Mouse (Mus musculus) kidney, adult 18-20 months (tissue): ENCODE measurements at regions not wholly inside any gene's neighbourhood (a gene's known extent, or its start where the extent isn't known, plus 50 kb on each side); places are given as distances from the start of the nearest gene placed in this dataset.
"Not testable (repeated sequence)": the region's sequence is repeated elsewhere in the genome, so short reads cannot be mapped to it uniquely, and the experiment has no call there.

ENCODE experiments used
- DNase-seq: peaks from one replicate; pipeline ENCODE4 v3.0.0; 2021

DNA sequence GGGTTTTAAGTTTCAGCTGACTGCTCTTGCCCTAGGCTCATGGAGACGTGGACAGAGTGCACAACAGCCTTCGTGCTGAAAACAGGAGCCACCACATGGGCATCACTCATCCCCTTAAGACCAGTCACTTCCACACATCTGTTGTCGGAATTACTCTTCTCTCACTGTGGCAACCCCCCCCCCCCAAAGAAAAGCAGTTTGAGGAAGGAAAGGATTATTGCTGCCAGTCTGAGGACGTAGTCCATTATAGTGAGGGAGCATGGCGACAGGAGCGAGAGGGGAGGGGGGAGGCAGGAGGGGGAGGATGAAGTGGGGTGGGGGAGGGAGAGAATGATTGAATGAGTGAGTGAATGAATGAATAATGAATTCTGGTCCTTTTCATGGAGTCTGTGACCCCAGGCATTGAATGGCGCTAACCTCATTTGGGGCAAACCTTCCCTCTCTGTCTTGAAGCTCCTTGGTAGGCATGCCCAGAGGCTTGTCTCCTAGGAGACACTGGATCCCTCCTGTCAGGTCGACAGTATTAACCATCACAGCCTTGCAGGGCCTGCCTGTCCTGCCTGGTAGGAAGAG, 262.0 kb downstream of the Gadd45g start:
- no peak for DNase-seq

DNA sequence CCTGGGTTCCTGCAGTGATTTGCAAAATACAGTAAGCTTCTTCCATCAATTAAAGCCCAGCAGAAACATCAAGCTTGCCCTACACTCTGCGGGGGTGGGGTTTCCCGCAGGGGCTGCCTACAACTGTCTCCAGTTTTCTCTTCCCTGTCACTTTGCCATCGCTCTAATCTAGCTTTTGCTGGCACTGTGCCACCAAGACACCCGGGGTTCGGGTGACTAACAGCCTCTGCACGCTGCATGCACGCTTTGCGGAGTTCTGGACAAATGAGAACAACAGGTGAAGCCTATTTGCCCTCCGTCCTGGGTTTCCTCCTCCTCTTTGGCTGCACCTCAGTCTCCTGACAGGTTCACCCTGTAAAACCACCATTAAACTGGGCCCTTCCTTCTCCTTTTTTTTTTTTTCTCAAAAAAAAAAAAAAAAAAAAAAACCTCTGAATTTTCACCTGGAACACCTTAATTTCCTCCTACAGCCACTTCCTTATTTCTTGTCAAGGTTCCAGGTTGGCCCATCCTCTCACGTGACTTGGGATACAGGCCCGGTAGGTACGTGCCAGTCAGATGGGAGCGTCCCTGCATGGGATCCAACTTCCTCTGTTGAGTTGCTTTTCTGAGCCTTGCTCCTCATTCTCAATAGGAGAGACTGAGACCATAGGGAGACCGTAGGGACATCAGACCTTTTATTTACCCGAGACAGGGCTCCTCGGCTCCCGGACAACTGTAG, 262.7 kb downstream of the Gadd45g start:
- no peak for DNase-seq

DNA sequence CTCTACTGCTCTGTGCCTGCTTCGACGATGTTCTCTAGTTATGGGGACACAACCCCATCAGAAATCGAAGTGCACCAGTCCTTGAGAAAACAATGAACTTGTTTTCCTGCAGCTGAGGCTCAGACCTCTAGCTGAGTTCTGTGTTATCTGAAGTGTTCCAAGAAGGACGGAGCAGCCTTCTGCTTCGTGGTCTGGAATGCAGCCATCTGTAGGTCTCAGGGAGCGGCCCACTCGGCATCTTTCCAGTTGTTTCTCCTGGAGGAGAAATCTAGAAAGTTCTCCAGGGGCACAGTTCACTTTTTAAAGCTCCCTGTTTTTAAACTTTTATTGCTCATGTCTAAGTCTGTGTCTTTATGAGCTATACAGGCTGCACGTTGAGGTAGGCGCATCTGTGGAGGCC, 264.3 kb downstream of the Gadd45g start:
- DNase-seq, result no peak

DNA sequence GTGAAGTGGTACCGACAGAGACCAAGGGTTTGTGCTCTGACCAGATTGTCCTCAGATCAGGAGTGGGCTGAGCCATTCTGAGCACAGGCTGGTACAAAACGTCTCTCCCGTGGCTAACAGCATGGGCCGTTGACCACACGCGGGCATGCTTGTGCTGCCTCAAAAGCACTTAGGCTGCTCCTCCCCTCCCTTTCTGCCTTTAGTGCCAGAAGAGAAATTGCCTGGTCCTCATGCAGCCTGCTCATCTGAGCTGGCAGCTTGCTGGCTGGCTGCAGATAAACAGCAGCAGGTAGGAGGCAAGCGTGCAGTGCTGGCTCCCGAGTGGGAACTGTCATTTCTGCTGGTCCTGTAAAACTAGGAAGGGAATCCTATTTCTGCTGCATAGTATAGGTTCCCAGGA, 267.1 kb downstream of the Gadd45g start:
- no peak for DNase-seq

DNA sequence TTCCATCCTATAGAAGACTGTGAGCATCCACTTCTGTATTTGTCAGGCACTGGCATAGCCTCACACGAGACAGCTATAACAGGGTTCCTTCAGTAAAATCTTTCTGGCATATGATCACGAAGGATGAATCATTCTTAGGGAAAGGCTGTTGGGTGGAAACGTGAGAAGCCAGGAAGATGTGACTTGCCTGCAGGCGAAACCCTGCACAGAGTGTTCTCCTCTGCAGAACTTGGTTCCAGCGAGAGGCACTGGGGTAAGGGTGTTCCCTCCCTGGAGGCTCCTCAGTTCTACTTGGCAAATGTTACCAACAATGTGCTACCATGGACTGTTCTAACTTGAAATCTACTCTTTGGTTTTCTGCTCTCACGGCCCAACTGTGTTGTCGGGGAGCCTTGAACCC, 268.0 kb downstream of the Gadd45g start:
- DNase-seq, result no peak

DNA sequence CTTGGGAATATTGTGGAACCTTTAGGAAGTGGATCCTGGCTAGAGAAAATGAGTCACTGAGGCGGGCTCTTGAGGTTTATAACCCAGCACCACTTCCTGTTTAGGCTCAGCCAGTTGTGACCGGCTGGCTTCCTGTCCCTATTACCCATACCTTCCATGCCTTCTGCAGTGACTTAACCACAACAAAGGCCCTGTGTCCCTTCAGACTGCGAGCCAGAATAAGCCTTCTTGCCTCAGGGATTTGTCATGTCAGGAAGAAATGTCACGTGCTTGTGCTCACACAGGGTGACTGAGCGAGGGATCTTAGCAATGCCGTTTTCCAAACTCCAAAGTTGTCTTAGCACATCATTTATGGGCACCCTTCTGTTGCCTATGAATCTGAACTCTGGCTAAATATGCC, 268.5 kb downstream of the Gadd45g start:
- DNase-seq, result no peak

DNA sequence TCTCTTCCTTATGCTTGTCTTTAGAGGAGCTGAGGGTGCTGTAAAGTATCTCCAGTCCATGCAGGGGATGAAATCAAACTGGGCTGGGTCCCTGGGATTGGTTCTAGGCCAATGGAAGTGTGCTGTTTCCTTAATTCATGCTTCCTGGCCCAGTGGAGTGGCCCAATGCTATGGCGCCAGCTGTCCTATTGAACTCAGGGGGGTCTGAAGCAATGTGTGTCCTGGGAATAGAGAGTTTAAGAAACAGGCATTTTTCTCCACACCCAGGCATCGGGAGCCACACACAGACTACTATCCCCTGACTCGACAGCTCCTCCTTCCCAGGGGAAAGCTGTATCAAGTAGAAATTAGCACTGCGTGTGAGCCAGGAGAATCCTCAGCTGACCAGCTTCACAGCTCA, 269.8 kb downstream of the Gadd45g start:
- no peak for DNase-seq

DNA sequence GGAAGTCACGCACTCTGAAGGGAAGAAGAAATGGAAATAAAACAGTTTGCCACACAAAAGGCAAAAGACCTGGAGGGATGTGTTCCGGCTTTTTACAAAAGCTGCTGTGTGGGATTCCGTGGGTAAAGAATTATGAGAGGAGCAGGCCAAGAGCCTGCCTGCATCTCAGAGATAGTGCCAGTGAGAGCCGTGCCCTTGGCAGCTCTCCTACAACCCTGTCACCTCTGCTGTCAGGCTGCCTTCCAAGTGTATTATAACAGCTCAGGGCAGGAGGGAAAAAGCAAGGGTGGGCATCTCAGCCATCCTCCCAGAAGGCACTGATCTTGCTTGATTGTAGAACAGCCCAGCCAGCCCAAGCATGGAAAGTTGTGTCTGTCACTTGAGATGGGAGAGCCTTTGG, 270.3 kb downstream of the Gadd45g start:
- no peak for DNase-seq

DNA sequence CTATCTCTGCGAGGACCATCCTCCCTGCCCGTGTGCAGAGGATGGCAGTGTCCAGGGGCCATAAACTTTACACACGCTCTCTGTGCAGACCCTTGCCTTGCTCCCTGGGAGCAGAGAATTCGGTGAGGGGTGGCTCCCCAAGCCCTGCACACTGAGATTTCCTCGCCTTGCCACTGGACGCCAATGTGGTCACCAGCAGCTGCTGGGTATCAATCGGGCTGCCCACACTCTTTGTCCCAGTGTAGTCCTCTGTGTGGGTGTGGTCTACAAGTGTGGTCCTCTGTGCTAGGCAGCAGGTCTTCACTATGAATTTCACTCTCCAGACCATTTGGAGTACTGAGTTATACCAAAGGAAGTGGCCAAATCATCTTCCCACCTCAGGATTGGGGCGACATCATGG, 274.3 kb downstream of the Gadd45g start:
- no peak for DNase-seq

DNA sequence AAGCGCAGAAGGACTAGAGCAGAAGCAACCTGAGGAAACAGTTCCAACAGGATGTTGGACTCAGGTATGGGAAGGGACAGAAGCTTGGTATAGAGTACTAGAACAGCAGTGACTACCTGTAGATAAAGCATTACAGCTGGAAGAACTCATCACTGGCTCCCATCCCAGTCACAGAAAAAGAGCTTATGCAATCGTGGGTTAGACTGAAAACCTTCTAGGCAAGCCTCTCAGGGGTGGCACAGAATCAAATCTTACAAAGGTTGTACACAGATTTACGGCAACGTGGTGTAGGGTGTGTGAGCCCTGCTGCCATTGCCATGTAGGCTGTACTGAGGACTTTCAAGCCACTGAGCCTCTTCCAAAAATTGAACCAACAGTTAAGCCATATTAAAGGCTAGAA, 278.6 kb downstream of the Gadd45g start:
- DNase-seq, result no peak

DNA sequence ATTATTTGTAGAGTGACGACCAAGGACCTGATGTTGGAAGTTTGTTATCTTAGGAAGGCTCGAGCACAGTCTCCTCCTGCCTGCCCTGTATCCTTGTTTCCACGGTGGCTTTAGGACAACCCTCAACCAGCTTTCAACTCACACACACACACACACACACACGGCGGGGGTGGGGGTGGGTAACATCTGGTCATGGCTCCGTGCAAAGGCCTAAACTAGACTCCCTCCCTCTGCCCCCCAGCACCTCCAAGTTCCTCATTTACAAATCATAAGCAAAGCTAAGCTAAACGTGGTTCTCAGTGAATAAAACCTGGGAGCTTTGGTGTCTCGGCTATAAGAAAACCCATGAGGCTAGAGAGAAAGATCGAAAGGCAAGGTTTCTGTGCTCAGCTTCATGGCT, 281.3 kb downstream of the Gadd45g start:
- DNase-seq, result no peak

DNA sequence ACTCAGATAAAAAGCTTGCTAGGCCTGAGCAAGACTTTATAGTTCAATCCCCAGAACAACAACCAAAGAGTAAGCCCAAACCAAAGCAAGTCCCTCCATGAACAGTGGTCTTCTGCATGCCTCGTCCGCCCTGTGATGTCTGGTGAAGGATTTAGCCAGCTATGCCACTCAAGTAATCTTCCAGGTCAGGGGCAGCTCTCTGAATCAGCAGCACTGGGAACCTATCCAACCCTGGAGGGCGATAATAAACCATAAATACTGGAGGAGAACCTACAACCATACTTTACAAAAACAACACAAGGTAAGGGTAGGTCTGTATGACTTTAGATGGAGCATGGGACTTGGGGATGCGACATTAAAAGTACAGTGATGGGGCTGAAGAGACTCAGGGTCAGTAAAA, 283.0 kb downstream of the Gadd45g start:
- no peak for DNase-seq

DNA sequence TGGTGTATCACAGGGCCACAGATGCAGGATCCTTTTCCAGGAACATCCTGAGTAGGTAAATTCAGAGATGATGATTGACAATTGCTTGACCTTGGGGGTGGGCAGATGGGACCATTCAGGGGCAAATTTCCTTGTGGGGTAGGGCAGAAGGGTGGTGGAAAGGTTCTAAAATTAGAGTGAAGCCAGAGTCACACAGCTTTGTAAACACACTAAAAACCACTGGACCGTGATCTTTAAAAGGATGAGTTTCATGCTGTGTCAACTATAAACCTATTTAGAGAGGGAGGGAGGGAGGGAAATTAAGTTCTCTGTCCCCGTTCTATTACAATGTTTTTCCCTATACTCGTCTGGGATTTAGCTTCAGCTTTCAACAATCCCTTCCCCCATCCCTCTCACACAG, 286.7 kb downstream of the Gadd45g start:
- no peak for DNase-seq

DNA sequence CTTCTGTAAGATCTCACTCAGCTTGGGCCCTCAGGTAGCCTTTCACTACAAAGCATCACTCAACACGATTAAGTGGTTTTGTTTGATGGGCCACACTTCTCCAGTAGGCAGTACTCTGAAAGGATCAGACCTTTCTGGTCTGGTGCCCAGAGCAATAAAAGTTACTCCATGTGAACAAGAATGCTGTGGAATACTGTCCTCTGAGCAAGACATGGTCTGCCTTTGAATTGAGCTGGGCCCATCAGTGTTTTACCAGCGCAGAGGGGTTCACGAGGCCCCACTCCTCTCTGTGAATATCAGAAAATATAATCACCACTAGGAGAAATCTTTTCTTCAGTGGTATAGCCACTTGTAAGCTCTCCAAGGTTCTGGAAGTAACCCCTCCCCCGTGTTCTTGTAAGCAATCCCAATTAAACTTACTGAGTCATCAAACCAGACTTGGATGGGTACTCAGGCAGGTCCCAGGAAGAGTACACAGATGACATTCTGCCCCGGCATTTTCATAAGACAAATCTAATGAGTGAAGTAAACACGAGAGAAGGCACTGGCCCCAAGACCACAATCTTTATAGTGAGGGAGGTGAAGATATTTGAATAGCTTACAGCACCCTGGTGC, 292.0 kb downstream of the Gadd45g start:
- DNase-seq, result no peak

DNA sequence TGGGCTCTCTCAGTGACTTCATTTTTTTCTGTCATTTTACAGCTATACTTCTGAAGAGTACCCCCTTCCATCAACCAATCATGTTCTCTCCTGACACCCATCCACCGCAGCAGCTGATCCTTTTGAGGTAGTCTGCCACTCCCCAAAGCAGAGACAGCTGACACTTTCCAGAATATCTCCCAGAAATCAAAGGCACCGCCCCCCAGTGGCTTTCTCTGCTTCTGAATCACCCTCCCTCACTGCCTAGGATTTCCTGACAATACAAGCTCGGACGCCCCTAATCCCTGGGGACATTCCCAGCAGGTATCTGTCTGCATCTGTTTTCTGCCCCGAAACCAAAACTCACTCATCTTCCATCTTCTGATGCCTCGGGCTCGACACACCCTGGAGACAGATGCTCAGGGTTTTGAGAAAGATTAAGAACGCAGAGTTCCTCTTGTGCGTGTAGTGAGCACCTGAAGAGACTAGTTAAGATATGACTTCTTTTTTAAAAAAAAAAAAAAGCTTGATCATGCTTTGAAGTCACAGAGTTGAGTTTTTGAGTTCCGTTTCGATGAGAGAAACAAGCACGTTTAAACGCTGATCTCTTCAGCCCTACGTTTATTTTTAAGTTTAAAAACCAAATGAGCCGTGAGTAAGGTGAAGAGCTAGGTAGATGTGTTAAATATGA, 292.8 kb downstream of the Gadd45g start:
- DNase-seq, result no peak

DNA sequence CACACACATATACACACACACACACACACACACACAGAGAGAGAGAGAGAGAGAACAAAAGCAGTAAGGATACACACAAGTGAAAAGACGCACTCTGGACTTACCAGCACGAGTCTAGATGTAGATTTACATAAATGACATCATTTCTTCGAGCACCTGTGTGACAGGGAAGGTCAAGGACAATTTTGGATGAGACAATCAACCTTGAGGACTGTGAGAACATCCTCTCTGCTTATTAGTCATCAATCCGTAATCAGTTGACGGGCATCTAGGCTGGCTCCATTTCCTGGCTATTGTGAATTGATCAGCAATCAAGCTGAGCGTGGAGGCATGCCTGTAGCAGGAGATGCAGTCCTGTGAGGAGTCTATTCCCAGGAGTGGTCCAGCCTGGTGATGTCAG, 293.7 kb downstream of the Gadd45g start:
- no peak for DNase-seq

DNA sequence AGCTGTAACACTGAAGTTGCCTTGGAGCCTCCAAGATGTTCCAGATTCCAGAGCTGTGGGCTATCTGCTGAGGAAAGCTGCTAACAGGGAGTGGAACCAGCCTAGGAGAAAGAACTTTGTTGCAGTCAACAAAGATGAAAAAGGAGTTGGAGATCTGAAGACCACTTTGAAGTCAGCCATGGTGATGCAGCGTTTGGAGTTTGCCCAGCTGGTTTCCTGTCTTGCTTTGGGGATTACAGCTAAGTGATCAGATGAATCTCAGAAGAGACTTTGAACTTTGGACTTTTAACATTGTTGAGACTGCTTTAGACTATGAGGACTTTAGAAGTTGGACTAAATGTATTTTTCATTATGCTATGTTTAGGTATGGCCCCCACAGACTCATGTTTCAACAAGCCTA, 297.6 kb downstream of the Gadd45g start:
- not testable (repeated sequence) for DNase-seq

DNA sequence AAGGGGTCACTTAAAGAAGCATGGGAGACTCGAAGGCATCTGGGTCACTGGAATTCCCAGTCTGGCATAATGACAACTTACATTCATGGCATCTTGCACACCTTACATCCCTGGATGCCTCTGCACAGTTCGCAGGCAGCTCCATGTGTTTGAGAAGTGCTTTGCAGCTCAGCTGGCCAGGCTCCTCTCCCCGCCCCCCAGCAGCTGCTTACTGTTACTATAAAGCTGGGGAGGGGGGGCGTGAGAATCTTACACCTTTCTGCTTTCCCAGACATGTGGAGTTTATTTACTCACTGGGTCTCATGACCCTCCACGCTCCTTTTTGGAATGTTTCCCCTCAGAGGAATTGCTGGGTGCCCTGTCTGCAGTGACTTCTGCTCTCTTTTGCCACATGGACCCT, 299.4 kb downstream of the Gadd45g start:
- DNase-seq, result no peak

DNA sequence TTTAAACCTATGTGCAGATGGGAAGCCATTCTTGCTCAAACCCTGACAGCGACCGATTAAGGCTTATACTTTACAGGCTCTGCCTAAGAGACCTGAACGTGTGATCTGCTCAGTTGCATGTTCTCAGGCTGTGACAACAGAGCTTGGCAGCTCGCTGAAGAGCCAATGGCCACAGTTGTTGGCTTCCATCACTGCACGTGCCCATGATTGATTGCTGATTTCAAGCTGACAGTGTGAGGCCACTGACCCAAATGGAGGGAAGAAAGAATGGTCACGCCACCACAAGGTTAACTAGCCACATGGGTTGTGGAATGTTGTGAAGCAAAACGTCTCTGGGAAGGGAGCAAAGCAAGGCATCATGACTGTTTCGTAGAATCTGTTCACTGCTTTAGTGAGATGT, 303.8 kb downstream of the Gadd45g start:
- DNase-seq, result no peak

DNA sequence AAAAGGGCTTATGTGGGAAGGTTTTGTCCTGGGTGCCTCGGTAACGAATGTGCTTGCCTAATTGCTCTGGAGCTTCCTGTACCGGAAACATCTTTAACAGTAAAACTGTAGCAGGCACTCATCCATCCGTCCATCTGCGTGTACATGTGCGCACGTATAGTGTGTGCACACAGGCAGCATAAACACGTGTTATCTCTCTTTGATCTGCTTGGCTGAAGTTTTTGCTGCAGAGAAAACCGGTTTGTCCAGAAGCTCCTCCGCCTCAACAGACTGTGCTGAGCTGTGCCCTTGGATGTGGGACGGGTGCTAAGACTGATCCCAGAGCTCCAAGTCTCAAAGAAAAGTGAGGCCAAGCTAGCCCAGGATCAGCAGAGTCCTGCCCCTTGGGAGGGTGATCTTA, 305.3 kb downstream of the Gadd45g start:
- DNase-seq, result no peak

DNA sequence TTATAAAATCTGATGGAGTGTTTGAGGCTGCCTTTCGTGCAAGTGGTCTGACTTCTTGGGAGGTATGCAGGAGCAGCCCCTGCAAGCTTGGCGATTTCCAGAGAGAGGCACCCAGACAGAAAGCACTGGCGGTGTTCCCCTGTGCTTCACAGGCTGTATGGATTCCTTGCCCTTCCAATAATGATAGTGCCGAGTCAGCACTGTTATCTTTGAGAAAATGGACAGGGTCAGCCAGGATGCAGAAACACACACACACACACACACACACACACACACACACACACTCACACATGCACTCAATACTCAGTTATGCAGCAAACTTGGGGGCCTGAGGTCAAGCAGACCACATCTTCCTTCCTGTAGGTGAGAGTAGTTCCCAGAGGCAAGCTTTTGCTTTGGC, 305.7 kb downstream of the Gadd45g start:
- DNase-seq, result no peak

DNA sequence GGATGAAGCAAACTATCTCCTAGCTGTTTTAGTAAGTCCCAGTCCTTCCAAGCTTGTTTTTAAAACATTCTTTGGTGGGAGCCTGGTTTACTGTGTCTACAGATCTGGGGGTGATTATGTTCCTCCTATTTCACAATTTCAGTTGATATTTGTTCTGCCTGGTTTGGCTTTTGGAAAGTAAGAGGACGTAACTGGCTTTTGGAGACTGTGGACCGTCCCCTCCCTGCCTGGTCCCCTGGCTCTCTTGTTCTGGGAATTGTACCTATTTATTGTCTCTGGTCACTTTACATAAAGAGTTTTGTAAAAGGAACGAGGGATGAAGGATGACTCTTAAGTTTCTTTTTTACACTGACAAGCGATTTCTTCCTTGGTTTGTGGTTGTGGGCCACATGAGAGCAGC, 306.6 kb downstream of the Gadd45g start:
- no peak for DNase-seq

DNA sequence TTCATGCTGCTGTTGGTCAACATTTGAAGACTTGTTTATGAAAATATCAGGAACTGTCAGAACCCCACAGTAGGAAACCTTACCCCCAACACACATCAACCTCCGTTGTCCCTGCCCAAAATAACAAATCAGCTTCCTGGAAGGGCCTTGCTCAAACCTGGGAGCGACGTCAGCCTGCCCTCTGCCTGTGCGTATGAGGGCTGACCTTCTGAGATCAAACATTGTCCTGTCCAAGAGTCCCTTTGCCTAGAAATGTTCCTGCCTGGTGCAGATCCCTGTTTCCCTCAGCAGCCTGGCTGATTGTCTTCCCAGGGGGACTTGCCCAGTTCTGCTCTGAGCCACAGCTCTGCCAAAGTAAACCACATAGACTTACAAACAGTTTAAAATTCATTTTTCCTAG, 307.1 kb downstream of the Gadd45g start:
- DNase-seq, result peak; percentile 7
